Mouse (Mus musculus) lung, postnatal 14 days (tissue): ENCODE measurements around the gene Afap1l2.
A peak's percentile ranks its signal among the peaks of the same experiment; 100 is the strongest.

Experiments
- DNase-seq: peaks from one replicate; pipeline ENCODE4 v3.0.0; 2021

Gene Afap1l2

DNA sequence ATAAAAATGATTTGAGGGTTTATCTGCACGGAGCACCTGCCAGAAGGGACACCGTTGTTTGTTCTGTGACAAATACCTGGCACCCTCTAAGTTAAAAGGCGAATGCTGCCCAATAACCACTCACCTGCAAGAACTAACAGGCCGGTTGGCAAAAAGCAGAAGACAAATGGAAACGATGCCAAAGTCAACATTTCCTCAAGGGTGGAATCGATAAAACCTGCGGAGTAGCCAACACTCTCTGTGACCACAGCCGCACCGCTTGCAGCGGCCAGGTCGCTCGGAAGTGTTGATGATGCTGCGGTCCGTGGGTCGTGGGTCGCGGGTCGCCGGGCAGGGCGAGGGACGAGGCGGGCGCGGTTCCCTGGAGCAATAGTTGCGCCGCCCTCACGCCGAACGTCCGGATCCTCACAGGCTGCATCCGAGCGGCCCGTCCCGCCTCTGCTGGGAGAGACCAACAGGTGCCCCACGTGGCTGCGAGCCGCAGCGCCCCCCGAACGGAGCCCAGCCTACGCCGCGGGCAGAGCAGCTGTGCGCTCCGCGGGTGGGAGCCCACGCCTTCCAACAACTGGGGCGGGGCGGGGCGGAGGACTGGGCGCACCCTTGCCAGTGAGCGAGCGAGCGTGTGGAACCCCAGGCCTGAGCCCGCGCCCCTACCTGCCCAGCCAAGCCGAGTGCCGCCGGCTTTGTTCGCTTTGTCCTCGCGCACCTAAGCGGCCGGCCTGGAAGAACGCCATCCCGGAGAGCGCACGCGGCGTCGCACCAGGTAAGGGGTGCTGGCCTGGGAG lies 134.0 kb downstream of the Afap1l2 start, which contains the start of gene Vwa2:
Vwa2 (plus strand) TSS at position 434 of the 785 bp plus-strand sequence.
- DNase-seq: peak; percentile 17

DNA sequence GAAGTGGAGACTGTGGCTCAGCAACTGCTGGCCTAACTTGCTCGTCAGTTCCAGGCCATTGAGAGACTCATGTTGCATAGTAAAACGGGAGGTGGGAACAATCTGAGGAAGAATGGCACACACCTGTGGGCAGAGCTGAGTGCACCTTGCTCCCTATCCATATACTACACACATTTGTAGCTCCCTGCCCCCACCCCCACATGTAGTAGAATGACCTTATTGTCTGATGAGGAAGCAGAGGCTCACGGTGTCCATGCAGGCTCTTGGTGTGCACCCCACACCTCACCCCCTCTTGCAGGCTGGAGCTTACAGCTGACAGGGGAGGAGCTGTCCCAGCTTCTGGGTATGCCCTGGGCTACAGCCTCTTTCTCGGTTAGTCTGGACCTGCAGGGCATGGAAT lies 140.3 kb downstream of the Afap1l2 start:
- no peak for DNase-seq
